Mouse (Mus musculus): Measurements from ENCODE around the gene Acbd3.

GRCm38 (mm10) chr1:180707813-180708212, 18.0 kb upstream of the Acbd3 start:
- TF ChIP-seq CTCF (IDR thresholded peaks at IDR 0.05; ENCODE audit: borderline replicate concordance, control insufficient read depth, extremely low read depth, insufficient read depth, low read length, poor library complexity), result no peak
- TF ChIP-seq POLR2A (IDR thresholded peaks at IDR 0.05; ENCODE audit: control insufficient read depth, extremely low read depth, insufficient read depth, low read length, poor library complexity), result no peak

All from thymus, adult 2 months (tissue).